Mouse (Mus musculus): ENCODE data around the gene Tbx20.

DNA sequence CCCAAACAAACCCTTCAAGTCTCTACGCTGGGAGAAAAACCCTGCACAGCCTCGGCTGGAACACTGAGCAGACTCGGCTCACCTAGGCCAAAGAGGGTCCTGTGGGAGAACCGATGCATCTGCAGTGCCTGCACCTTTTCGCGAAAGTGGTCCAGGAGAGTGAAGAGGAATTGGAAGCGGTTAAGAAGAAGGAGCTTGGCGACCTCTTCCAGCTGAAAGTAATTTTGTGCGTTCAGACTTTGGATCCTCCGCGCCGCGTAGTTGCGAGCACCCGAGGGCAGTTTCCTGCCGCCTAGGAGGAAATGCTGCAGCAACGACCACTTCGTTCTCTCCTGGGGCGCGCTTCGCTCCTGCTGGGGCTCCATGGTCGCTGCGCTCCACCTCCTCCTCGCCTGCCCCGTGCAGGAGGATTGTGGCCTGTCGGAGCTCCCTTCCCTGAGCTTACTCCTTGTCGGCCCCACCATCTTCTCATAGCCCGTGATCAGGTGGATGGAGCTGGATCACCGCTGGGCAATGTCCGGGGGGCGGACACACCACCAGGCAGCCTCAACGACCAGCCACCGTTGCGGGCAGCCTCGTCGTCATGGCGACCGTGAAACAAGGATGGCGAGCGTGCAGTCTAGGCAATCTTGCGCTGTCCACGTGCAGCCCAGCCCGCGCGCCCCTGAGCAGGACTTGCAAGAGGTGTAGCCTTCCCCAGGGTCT, 78.3 kb downstream of the Tbx20 start, which contains the start of gene Dpy19l2:
- TF ChIP-seq CTCF (IDR thresholded peaks at IDR 0.05; ENCODE audit: low read depth) (no peak), EP300 (IDR thresholded peaks at IDR 0.05; ENCODE audit: low read depth) (no peak)

Measured in liver, postnatal 0 days (tissue).